Mouse (Mus musculus) kidney, adult 11 months (tissue): ENCODE measurements around the gene Clk2.
"Not testable (repeated sequence)": the region's sequence is repeated elsewhere in the genome, so short reads cannot be mapped to it uniquely, and the experiment has no call there.

Source experiments
- DNase-seq: peaks from one replicate; pipeline ENCODE4 v3.0.0; 2022

Gene Clk2

DNA sequence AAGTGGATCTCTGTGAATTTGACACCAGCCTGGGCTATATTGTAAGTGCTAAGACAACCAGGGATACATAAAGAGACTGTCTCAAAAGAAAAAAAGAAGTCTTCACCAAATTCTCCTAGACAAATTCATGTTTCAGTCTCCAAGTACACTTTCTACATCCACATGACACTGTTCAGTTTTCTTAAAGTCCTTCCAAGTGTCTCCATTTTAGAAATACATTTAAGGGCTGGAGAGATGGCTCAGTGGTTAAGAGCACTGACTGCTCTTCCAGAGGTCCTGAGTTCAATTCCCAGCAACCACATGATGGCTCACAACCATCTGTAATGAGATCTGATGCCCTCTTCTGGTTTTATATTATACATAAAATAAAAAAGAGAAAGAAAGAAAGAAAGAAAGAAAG, 3.4 kb upstream of the Clk2 start:
- DNase-seq = not testable (repeated sequence)

GRCm38 (mm10) chr3:89161786-89162185, 2.8 kb upstream of the Clk2 start:
- no peak for DNase-seq

DNA sequence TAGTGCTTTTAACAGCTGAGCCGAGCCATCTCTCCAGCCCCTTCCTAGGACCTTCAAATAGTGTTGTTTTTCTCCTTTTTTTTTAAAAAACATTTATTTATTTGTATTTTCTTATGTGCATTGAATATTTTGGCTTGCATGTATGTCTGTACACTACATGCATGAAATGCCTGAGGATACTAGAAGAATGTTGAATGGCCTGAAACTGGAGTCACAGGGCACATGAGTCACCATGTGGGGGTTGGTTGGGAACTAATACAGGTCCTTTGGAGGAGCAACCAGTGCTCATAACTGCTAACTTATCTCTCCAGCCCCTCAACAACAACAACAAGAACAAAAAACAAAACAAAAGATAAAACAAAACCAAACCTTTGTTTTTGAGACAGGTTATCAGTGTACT, 1.5 kb upstream of the Clk2 start:
- DNase-seq = no peak

DNA sequence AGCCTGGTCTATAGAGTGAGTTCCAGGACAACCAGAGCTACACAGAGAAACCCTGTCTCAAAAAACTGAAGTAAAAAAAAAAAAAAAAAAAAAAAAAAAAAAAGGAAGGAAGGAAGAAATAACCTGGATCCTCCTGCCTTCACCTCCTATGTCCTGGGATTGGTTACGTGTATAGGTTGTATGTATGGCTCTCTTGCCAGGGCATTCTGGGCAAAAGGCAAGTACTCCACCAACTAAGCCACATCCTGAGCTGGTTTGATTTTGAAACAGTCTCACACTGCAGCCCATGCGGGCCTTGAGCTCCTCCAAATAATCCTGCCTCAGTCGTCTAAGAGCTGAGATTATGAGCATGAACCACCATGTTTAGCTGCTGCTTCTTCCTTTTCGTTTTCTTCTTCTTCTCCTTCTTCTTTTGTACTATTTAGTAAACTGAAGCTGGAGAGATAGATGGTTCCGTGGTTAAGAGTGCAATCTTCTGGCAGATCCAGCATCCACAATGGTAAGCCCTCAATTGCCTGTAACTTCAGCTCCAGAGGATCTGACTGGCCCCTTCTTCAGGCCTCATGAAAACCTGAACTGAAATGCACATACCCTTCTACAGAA, 851 bp upstream of the Clk2 start:
- DNase-seq = no peak

- DNase-seq = no peak
Observed at GRCm38 (mm10) chr3:89165268-89165870, 774 bp downstream of the Clk2 start.

- DNase-seq = no peak
Observed at GRCm38 (mm10) chr3:89166945-89167344, 2.4 kb downstream of the Clk2 start.

DNA sequence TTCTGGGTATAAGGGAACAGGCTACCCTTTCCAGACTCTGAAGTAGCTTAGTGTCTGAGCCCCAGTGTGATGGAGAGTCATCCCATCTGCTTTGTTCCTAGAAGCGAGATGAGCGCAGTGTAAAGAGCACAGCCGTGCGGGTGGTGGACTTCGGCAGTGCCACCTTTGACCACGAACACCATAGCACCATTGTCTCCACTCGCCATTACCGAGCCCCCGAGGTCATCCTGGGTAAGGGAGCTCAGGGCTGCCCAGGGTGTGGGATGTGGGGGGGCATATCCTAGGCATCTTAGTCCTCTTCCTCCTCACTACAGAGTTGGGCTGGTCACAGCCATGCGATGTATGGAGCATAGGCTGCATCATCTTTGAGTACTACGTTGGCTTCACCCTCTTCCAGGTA, 10.2 kb downstream of the Clk2 start:
- DNase-seq = no peak

- DNase-seq = no peak
Observed at GRCm38 (mm10) chr3:89175544-89175943, 10.9 kb downstream of the Clk2 start.

DNA sequence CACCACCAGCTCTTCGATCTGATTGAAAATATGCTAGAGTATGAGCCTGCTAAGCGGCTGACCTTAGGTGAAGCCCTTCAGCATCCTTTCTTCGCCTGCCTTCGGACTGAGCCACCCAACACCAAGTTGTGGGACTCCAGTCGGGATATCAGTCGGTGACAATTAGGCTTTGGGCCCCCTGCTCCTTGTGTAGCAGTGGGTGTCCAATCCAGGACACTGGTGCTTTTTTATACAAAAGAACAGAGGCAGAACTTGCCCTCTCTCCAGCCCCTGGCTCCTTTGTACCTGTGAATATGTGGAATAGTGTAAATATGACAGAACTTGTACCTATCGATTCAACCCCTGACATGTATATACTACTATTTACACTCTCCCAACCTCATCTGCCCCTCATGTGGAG, 11.8 kb downstream of the Clk2 start:
- DNase-seq = no peak

DNA sequence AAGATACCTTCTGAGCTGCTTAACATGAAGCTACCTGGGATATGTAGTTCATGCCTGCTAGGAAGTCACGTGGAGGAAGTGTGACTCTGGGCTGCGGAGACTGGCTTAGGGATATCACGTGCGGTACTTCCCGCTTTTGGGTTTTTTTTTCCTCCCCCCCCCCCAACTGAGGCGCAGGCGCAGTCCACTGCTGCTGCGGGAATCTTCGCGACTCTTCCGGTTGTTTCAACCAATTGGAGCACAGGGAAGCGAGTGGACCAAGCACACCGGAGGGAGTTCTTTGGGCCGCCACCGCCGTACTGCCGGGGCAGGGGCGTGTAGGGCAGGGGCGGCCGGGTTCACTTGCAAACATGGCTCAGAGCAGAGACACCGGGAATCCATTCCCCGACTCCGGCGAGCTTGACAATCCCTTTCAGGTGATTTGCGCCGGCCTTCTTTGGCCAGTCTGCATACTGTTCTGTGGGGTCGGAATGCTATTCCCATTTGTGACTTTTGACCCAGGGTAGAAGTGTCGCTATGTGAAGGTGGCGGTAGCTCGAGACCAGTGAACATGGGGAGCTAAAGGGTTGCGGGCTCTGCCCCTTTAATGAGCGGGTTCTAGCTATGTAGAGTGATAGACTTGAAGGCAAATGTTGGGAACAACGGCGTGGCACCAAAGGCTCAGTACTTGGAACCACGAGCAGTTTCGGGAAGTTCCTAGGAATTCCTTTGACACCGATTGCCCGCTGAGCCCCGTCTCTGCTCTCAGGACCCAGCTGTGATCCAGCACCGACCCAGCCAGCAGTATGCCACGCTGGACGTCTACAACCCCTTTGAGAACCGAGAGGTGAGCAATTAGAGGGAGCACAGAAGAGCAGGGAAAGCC, 12.9 kb downstream of the Clk2 start, which contains the start of gene Scamp3:
Scamp3 (plus strand) TSS at position 232 of the 865 bp plus-strand sequence.
- peak; percentile 95 for DNase-seq

GRCm38 (mm10) chr3:89178107-89178385, 13.5 kb downstream of the Clk2 start:
- no peak for DNase-seq

- DNase-seq = no peak
Observed at GRCm38 (mm10) chr3:89179056-89179455, 14.5 kb downstream of the Clk2 start.

- no peak for DNase-seq
Observed at GRCm38 (mm10) chr3:89181749-89182500, 17.3 kb downstream of the Clk2 start.

DNA sequence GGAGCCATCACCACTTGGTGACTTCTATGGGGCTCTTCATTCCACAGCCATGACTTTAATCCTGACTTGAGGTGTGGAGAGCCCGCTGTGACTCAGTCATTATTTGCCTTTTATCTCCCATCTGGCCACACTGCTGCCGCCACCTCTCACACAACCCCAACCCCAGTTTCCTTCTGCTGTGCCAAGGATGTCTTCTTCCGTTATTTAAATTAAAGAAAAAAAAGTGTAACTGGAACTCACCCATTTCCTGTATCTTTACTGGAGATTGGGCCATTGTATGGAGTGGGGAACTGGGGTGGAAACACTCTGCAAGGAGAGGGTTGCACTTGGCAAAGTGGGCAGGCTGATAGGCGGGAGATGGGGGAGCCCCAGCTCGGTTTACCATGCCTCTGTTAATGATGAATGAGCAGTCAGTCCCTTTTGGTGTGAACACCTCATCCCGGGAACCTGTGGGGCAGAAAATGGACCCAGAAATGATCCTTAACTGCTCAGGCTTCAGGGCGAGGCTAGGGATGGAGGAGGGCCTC, 18.0 kb downstream of the Clk2 start:
- no peak for DNase-seq

DNA sequence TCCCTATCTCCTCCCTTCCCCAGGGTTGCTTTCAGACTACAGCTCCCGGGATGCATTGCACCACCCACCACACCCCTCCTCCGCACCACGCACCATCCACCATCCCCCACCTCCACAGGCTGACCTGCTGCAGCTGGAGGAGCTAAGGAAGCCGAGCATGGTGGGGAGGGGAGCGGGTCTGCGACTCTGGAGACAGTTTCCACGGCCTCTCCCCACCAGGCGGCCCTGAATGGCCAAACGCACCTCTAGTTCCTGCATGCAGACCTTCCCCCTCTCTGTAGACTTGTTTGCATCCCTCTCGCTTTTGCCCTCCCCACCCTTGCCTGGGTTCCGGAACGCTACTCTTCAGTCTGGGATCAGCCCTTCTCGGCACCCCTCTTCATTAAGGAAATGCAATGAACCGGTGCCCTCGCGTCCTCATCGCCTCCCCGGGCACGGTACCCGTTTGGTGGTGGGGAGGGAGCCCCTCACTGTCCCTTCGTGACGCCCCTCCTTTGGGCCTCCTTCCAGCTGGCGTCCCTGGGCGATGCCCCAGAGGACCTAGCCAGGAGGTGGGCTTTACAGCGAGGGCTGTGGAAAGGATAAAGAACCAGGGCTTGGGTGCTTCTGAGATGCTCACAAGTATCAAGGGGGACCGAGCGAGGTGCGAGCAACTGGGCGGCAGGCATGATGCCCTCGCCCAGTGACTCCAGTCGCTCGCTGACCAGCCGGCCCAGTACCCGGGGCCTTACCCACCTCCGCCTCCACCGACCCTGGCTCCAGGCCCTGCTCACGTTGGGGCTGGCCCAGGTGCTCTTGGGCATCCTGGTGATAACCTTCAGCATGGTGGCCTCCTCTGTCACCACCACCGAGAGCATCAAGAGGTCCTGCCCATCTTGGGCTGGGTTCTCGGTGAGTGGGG, 18.7 kb downstream of the Clk2 start, which contains the start of gene Fam189b:
Fam189b (plus strand) TSS at position 86 of the 901 bp plus-strand sequence.
- DNase-seq = peak; percentile 82

DNA sequence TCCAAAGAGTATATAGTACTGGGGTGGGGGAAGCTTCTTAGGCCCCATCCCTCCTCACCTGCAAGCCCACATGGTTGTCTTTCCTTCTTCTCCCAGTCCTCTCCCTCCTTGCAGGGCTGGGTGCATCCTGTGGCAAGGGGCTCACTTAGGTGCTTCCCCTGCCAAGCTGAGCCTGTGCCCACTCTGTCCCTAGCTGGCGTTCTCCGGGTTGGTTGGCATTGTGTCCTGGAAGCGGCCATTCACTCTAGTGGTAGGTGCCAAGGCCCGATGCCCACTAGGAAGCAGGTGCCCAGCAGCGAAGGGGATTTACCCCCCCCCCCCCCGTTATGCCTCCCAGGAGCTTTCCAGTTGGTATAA, 19.3 kb downstream of the Clk2 start:
- no peak for DNase-seq

DNA sequence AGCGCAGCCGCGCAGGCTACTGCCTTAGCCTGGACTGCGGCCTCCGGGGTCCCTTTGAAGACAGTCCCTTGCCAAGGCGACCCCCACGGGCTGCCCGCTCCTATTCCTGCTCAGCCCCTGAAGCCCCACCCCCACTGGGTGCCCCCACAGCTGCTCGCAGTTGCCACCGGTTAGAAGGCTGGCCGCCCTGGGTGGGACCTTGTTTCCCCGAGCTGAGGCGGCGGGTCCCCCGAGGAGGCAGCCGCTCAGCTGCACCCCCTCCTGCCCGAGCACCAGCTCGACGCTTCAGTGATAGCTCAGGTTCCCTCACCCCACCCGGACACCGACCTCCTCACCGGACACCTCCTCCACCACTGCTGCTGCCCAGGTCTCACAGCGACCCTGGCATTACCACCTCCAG, 22.6 kb downstream of the Clk2 start:
- no peak for DNase-seq

- DNase-seq = no peak
Observed at GRCm38 (mm10) chr3:89187690-89188477, 23.3 kb downstream of the Clk2 start.

GRCm38 (mm10) chr3:89188478-89188875, 23.9 kb downstream of the Clk2 start:
- no peak for DNase-seq

DNA sequence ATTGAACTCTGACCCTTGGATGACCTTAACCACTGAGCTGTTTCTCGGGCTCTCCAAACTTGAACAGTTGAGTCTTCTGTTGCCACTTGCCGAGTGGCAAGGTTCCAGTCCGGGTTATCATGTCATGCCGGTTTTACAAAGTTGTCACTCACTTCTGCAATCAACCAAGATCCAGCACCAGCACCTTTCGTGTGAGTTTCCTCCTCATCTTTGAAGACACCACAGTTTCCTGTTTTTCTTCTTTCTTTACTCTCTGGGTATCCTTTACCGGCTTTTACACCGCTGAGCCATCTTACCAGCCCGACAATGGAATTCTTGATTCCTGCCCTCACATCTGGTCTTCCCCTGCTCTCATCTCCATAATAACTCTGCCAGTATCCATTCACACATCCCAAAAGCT, 25.8 kb downstream of the Clk2 start:
- no peak for DNase-seq

DNA sequence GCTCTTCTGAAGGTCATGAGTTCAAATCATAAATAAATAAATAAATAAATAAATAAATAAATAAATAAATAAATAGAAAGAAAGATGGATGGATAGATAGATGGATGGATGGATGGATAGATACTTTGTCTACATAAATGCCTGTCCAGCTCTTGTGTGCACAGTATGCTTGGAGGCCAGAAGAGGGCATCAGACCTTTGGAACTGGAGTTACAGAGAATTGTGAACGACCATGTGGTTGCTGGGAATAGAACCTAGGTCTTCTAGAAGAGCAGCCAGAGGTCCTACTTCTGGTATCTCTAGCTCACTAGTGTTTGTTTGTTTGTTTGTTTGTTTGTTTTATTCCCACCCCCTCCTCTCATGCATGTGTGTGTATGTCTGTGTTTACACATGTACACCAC, 28.8 kb downstream of the Clk2 start:
- no peak for DNase-seq
